Mouse (Mus musculus) neural tube, embryonic 10.5 days (tissue): ENCODE results near the gene Gm3045.

ENCODE experiments used
- DNase-seq: peaks from one replicate; pipeline ENCODE4 v3.0.0-alpha.2; 2017; ENCODE audit warnings: low spot score; ENCODE audit errors: extremely low spot score

The Gm3045 gene

GRCm38 (mm10) chr13:56426365-56426764, at the start of gene Gm3045:
TSS of gene Gm3045 (plus strand) at chr13:56426594.
- no peak for DNase-seq

GRCm38 (mm10) chr13:56380855-56381685, 45.3 kb upstream of the Gm3045 start:
- peak; percentile 19 for DNase-seq

- no peak for DNase-seq
Measured at GRCm38 (mm10) chr13:56383406-56383805, 43.0 kb upstream of the Gm3045 start.

DNA sequence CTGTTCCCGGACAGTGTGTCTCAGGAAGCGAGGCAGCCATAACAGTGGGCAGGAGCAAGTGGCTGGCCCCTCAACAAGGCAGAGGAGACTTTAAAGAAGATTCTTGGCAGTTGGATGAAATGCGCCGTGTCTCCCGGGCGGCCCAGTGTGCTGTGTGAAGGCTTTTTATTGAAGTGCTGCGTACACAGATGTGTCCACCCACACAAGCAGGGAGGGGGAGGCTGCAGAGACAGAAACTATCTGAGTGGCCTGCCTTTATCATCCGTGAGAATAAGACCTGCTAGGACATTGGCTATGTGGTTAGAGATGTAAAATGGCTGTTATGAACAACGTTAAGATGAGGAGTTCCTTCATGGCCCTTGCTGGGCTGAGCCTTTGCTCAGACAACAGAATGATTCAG, 40.0 kb upstream of the Gm3045 start:
- DNase-seq, result no peak

- DNase-seq, result no peak
Measured at GRCm38 (mm10) chr13:56387374-56387773, 39.0 kb upstream of the Gm3045 start.

- DNase-seq, result no peak
Measured at GRCm38 (mm10) chr13:56388042-56388441, 38.4 kb upstream of the Gm3045 start.

DNA sequence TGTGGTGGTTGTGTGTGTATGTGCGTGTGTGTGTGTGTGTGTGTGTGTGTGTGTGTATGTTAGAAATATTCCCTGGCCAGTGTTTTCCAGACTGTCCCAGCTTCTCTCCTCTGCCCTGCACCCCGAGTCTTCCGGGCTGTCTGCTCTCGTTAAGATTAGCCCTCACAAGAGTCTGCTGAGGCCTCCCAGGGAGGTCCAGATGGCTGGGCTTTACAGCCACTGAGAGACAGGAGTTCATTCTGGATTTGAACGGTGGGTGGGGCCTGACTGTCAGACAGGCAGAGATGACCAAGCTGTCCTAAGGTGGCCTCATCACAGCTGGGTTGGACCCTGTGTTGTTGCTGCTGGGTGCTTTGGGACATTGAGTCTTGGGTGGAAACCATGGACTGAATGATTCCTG, 28.8 kb upstream of the Gm3045 start:
- no peak for DNase-seq

- DNase-seq, result no peak
Measured at GRCm38 (mm10) chr13:56401186-56401585, 25.2 kb upstream of the Gm3045 start.

DNA sequence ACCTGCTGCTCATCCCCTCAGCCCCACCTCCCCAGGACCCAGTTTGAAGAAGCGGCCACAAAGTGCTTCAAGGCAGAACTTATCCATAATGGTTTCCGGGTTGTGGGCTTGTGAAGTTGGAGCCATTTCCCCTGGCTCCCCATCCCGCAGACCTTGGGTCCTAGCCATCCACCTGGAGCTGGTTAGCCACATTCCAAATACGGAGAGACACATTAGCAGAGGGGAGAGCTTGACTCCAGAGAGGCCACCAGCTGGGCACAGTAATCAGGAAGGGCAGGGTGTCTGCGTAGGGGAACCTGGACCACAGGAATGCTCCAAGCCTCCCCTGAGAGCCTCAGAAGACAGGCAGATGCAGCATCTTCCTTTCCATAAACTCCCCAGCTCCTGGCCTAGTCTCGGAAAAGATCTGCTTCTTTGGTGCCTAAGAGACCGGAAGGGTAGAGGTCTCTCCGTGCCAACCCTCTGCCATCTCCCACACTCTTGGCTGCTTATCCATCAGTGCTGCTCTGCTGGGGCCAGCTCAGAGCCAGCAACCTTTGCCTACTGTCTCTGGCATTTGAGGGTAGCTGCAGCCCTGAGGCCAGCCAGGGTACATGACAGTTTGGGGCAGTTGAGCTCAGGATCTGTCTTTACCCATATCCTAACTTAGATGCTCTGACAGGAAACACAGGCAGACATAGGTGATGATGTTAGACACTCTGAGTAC, 22.9 kb upstream of the Gm3045 start:
- DNase-seq, result no peak

DNA sequence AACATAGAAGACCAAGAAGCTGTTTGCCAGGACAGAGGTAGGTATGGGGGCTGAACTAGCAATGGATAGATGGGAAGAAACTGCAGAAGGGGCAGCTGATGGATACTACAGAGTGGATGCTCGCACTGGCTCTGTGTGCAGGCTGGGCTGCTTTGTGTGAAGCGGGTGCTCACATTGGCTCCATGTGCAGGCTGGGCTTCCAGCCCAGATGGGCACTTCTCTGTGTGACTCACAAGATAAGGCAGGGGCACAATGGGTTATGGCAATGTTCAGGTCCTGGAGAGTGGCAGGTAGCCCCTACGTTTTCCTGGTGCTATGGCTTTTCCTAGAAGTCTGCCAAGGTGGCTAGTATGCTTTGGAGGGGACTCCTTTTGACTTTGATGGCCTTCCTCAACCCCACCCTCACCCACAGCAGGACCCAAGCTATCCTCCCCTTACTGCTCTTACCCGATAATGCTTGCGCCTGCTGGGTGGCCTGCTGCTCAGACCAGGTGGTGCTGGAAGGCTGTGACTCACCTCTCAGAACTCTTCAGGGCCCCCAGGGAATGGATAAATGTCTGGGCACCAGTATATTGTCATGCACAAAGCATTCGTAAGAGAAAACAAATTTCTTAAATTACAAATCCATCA, 21.8 kb upstream of the Gm3045 start:
- DNase-seq, result no peak

DNA sequence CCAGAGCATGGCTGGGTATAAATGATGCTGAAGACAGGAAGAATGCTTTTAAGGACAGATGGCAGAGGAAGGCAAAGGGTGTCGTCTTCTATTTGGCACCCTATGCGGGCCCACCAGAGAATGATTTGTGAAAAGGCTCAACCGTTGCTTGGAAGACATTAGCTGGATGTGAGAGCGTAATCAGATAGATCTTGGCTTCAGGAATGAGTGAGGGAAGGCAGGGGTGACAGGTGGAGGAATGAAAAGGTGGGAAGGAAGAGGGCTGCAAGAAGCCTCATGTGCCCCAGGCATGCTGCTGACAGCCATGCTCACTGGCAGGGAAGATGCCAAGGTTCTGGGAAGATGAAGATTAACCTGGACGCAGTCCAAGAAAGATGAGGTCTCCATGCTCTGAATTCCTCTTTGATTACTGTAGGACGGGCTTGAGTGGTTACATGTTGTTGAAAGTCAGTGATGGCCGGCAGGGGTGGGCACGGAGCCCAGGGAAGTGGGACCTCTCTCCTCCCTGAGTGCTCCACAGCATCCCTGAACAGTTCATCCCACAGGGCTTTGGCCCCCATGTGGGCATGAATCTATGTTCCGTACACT, 14.0 kb upstream of the Gm3045 start:
- DNase-seq, result no peak

- peak; percentile 17 for DNase-seq
Measured at GRCm38 (mm10) chr13:56418685-56419483, 7.5 kb upstream of the Gm3045 start.

DNA sequence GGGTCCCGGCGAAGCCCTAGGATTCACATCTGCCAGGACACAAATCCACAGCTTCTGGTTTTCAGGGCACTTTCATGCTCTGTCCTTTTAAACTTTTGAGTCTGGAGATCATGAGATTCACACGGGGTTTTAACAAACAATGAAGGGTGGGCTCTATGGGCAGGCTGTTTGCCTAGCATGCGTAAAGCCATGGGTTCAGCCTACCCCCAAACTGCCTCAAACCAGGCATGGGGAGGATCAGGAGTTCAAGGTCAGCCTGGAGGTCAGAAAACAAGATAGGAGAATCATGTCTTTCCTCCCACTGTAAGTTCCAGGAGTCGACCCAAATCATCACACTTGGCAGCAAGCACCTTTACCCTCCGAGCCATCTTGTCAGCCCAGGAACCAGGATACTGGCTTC, 6.9 kb upstream of the Gm3045 start:
- DNase-seq, result no peak

DNA sequence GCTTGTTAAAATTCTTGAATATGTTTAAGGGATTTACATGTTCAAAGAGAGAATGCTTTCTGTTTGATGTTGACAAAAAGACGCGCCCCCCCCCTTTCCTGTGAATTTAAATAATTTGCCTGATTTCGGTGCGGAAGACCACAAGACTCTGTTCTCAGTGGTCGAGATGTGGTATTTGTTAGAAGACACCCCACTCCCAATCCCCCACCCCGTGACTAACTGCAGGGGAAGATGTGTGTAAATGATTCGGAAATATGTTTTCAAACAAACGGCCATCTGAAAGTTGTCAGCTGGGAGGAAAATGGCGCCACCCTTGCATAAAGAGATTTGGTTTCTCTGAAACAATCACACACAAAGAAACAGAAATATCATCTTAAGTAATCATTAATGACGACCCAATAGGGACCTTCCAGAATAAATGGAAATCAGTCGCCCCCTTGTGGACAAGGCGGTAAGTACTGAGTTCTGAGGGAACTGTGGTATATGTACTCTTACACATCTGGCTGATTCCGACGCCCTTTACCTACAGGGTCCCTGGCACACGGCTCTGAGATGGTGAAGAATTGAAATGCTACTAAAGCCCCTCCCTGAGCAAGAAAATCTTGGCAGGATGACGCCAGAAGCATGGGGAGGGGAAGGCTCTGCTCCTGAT, 4.2 kb upstream of the Gm3045 start:
- DNase-seq, result peak; percentile 70

DNA sequence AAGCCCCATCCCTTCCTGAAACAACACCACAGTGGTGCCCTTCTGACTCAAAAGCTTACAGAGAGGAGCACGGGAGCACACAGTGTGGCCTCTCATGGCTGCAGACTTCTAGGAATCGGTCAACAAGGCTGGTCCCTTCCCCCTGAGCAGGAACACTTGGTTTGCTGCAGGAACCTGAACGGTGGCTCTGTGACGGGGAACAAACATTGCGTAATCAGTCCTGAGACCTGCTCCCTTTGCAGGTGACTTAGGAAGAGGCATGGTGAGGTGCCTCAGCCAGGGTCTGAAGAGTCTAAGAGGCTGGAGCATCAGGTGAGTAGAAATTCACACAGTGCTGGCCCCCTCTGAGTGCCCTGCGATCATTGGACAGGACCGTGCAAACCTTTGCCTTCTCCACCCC, 463 bp upstream of the Gm3045 start:
- no peak for DNase-seq

GRCm38 (mm10) chr13:56428724-56429500, 2.5 kb downstream of the Gm3045 start:
- peak; percentile 85 for DNase-seq

DNA sequence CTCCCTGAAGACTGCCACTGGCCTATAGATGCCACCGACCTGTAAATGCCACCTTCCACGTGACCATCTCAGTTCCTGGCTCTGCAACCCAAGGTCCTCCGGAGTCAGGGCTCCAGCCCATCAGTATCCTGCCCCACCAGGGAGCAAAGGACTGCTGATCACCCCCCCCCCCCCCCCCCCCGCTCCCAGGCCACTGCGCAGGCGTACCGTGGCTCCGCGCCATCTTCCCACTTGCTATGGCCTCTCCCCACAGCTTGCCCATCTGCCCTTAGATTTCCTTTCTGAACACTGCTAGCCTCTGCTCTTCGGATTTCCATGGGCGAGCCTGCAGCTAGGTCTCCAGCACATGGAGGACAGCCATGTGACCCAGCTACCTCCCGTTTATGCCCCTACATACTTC, 6.1 kb downstream of the Gm3045 start:
- no peak for DNase-seq

GRCm38 (mm10) chr13:56433466-56433865, 7.1 kb downstream of the Gm3045 start:
- DNase-seq, result peak; percentile 89

- DNase-seq, result no peak
Measured at GRCm38 (mm10) chr13:56434311-56434751, 7.9 kb downstream of the Gm3045 start.
